Mouse (Mus musculus) brain, embryonic 14.5 days (tissue): ENCODE results near the gene Mrps15.

Experiments used
- CTCF ChIP-seq: fragments of 200-500 bp; IDR thresholded peaks from 2 replicates; pipeline ENCODE4 v1.5.1; 2012; ENCODE audit warnings: inconsistent platforms, mild to moderate bottlenecking, moderate library complexity, borderline replicate concordance; ENCODE audit not compliant: insufficient read depth, insufficient read length; ENCODE audit errors: extremely low read depth
- POLR2A ChIP-seq: fragments of 200-500 bp; IDR thresholded peaks from 2 replicates; pipeline ENCODE4 v1.6.1; 2012; ENCODE audit warnings: mild to moderate bottlenecking, inconsistent platforms, borderline replicate concordance; ENCODE audit not compliant: poor library complexity, insufficient read depth, insufficient read length, severe bottlenecking; ENCODE audit errors: extremely low read depth

- TF ChIP-seq POLR2A (no peak), CTCF (no peak)
Observed at GRCm38 (mm10) chr4:126035413-126035812, 11.3 kb upstream of the Mrps15 start.
